In genomic region chr8:123410049-123410587, GRCm38 (mm10) we compare ENCODE assay signal across 8 mouse cellular contexts. TPM values are rescaled to one million over a fixed set of nuclear protein-coding genes. Genes with fewer than 3 reads are reported as not detected.
DNase-seq lines count a peak whose midpoint lies in the region; ATAC-seq and TF ChIP-seq lines count a peak whose summit lies in the region.

No protein-coding gene starts in this region.

- DNase-seq in lung, postnatal 0 days (ENCODE audit: low spot score): peak; percentile 14
- DNase-seq in lung, adult 18-20 months: no peak
- peak; percentile 31 for DNase-seq in adrenal gland, adult 8-10 months
- DNase-seq in embryonic facial prominence, embryonic 14.5 days (ENCODE audit: low spot score): peak; percentile 32
- peak; percentile 47 to 64 for DNase-seq in heart, postnatal 14 days
- DNase-seq in neural tube, embryonic 11.5 days (ENCODE audit: low spot score): peak; percentile 71
- DNase-seq in right cerebral cortex, adult 2 months (ENCODE audit: low spot score in 2 of 2): no peak

- no peak overlapping the region for H3K4me2 ChIP-seq in lung, postnatal 0 days (replicated peaks; ENCODE audit: low read depth, low read length)
- peak overlapping the region; percentile 58; the same call in 1 of the 2 replicates for H3K4me2 ChIP-seq in embryonic facial prominence, embryonic 14.5 days (ENCODE audit: low read depth, low read length)
- peak overlapping the region; percentile 44 for H3K4me2 ChIP-seq in neural tube, embryonic 11.5 days (ENCODE audit: low read depth)

- ATAC-seq in lung, postnatal 0 days: peak; percentile 14
- no peak; the same call in 1 of the 2 replicates for ATAC-seq in embryonic facial prominence, embryonic 14.5 days (ENCODE audit: low read depth)
- no peak for ATAC-seq in neural tube, embryonic 11.5 days (ENCODE audit: insufficient read depth, low FRiP score, low TSS enrichment)
- no peak for ATAC-seq in erythroid progenitor cell, adult 5-6 weeks (replicated peaks; ENCODE audit: low FRiP score, poor library complexity, severe bottlenecking)

- no peak overlapping the region for H3K4me3 ChIP-seq in lung, postnatal 0 days (ENCODE audit: low read depth, low read length)
- no peak overlapping the region for H3K4me3 ChIP-seq in embryonic facial prominence, embryonic 14.5 days (ENCODE audit: low read depth, low read length)
- H3K4me3 ChIP-seq in neural tube, embryonic 11.5 days (ENCODE audit: low read depth, low read length): peak overlapping the region; percentile 71

- H3K27me3 ChIP-seq in lung, postnatal 0 days (replicated peaks; ENCODE audit: insufficient read depth, low read length): peaks cover 32% of the 10 kb centered on the region
- peaks cover 51% of the 10 kb centered on the region for H3K27me3 ChIP-seq in embryonic facial prominence, embryonic 14.5 days (replicated peaks; ENCODE audit: control insufficient read depth, insufficient read depth, low read length)
- H3K27me3 ChIP-seq in neural tube, embryonic 11.5 days (ENCODE audit: control insufficient read depth, insufficient read depth, low read length): peaks cover 7% of the 10 kb centered on the region

- TF ChIP-seq CTCF in lung, postnatal 0 days (IDR thresholded peaks at IDR 0.05): no peak

- 58% methylated on average over 8 of the region's 8 CpGs for WGBS in lung, postnatal 0 days
- WGBS in embryonic facial prominence, embryonic 14.5 days: 50% methylated on average over 8 of the region's 8 CpGs
- 54% methylated on average over 8 of the region's 8 CpGs for WGBS in neural tube, embryonic 11.5 days

- no peak overlapping the region for H3K27ac ChIP-seq in lung, postnatal 0 days (ENCODE audit: low read length)
- no peak overlapping the region; the same call in 1 of the 2 replicates for H3K27ac ChIP-seq in embryonic facial prominence, embryonic 14.5 days (replicated peaks; ENCODE audit: low read depth, low read length)
- H3K27ac ChIP-seq in neural tube, embryonic 11.5 days (ENCODE audit: low read depth, low read length): peak overlapping the region; percentile 95

- H3K9ac ChIP-seq in lung, postnatal 0 days (replicated peaks; ENCODE audit: low read depth): no peak overlapping the region
- H3K9ac ChIP-seq in embryonic facial prominence, embryonic 14.5 days (ENCODE audit: low read depth, low read length): no peak overlapping the region
- peak overlapping the region; percentile 91 for H3K9ac ChIP-seq in neural tube, embryonic 11.5 days (ENCODE audit: low read length)

- TF ChIP-seq EP300 in lung, postnatal 0 days (IDR thresholded peaks at IDR 0.05): no peak

- H3K4me1 ChIP-seq in lung, postnatal 0 days (ENCODE audit: insufficient read depth, low read depth, low read length): no peaks in the 10 kb centered on the region
- peaks cover 9% of the 10 kb centered on the region; the same call in 1 of the 2 replicates for H3K4me1 ChIP-seq in embryonic facial prominence, embryonic 14.5 days (ENCODE audit: control insufficient read depth, insufficient read depth, low read length)
- no peaks in the 10 kb centered on the region; the same call in 1 of the 2 replicates for H3K4me1 ChIP-seq in neural tube, embryonic 11.5 days (ENCODE audit: control insufficient read depth, insufficient read depth, low read length)

- H3K36me3 ChIP-seq in lung, postnatal 0 days (ENCODE audit: insufficient read depth, low read length): no peaks in the 10 kb centered on the region
- no peaks in the 10 kb centered on the region for H3K36me3 ChIP-seq in embryonic facial prominence, embryonic 14.5 days (ENCODE audit: control insufficient read depth, insufficient read depth, low read length)
- no peaks in the 10 kb centered on the region for H3K36me3 ChIP-seq in neural tube, embryonic 11.5 days (ENCODE audit: control insufficient read depth, insufficient read depth, low read length)

- H3K9me3 ChIP-seq in lung, postnatal 0 days (ENCODE audit: low read length): no peaks in the 10 kb centered on the region
- H3K9me3 ChIP-seq in embryonic facial prominence, embryonic 14.5 days (ENCODE audit: control insufficient read depth, low read length): no peaks in the 10 kb centered on the region
- no peaks in the 10 kb centered on the region for H3K9me3 ChIP-seq in neural tube, embryonic 11.5 days (ENCODE audit: control insufficient read depth, low read length)

- intact Hi-C loops in heart, postnatal 14 days (cut with DNase I): no loop called here

RNA-seq across cellular contexts. Expression of gene Tubb3, which starts 1.1 kb away (rescaled TPM):
- polyA plus RNA-seq in lung, postnatal 0 days (2015; fragmentation: Nextera tagmentation; extraction: Ambion mirVana): 0.42 and 0.58 TPM in 2 replicates
- 1 to 10 TPM; 2.9 to 9.7 (median 6.6) TPM for total RNA-seq in adrenal gland, adult 8-10 months (2022)
- polyA plus RNA-seq in embryonic facial prominence, embryonic 14.5 days (2014; fragmentation: Nextera tagmentation; extraction: Ambion mirVana): 81.9 and 99.5 TPM in 2 replicates
- under 1 TPM; 0.61 to 0.67 TPM for total RNA-seq in heart, postnatal 14 days (2021)
- 872 and 1,012 TPM in 2 replicates for polyA plus RNA-seq in neural tube, embryonic 11.5 days (2014; fragmentation: Nextera tagmentation; extraction: Ambion mirVana)
- total RNA-seq in erythroid progenitor cell, adult 5-6 weeks (2015; ENCODE audit: low replicate concordance): not detected in 2 replicates
- not detected in 2 replicates for total RNA-seq in erythroid progenitor cell, adult 5-6 weeks (2017; ENCODE audit: low replicate concordance)

RNA-seq across cellular contexts. Expression of gene Mc1r, which starts 3.2 kb away (rescaled TPM):
- not detected in 2 replicates for polyA plus RNA-seq in lung, postnatal 0 days (2015; fragmentation: Nextera tagmentation; extraction: Ambion mirVana)
- under 1 TPM in 1 of 4 experiments, not detected in 3; 0.13 TPM for total RNA-seq in adrenal gland, adult 8-10 months (2022)
- 0.29 and 0.32 TPM in 2 replicates for polyA plus RNA-seq in embryonic facial prominence, embryonic 14.5 days (2014; fragmentation: Nextera tagmentation; extraction: Ambion mirVana)
- not detected for total RNA-seq in heart, postnatal 14 days (2021)
- 0.20 TPM in 1 of 2 replicates, not detected in the other for polyA plus RNA-seq in neural tube, embryonic 11.5 days (2014; fragmentation: Nextera tagmentation; extraction: Ambion mirVana)
- not detected in 2 replicates for total RNA-seq in erythroid progenitor cell, adult 5-6 weeks (2015; ENCODE audit: low replicate concordance)
- total RNA-seq in erythroid progenitor cell, adult 5-6 weeks (2017; ENCODE audit: low replicate concordance): not detected in 2 replicates

RNA-seq across cellular contexts. Expression of gene Def8, which starts 13.2 kb away (rescaled TPM):
- polyA plus RNA-seq in lung, postnatal 0 days (2015; fragmentation: Nextera tagmentation; extraction: Ambion mirVana): 11.2 and 11.6 TPM in 2 replicates
- total RNA-seq in adrenal gland, adult 8-10 months (2022): 10 to 100 TPM; 27.8 to 40.1 (median 34.2) TPM
- 34.1 and 37.9 TPM in 2 replicates for polyA plus RNA-seq in embryonic facial prominence, embryonic 14.5 days (2014; fragmentation: Nextera tagmentation; extraction: Ambion mirVana)
- total RNA-seq in heart, postnatal 14 days (2021): 10 to 100 TPM; 45.8 to 50.8 TPM
- polyA plus RNA-seq in neural tube, embryonic 11.5 days (2014; fragmentation: Nextera tagmentation; extraction: Ambion mirVana): 36.5 and 41.7 TPM in 2 replicates
- total RNA-seq in erythroid progenitor cell, adult 5-6 weeks (2015; ENCODE audit: low replicate concordance): 8.8 and 15.1 TPM in 2 replicates
- total RNA-seq in erythroid progenitor cell, adult 5-6 weeks (2017; ENCODE audit: low replicate concordance): 3.5 and 8.9 TPM in 2 replicates

RNA-seq across cellular contexts. Expression of gene Tcf25, which starts 36.6 kb away (rescaled TPM):
- polyA plus RNA-seq in lung, postnatal 0 days (2015; fragmentation: Nextera tagmentation; extraction: Ambion mirVana): 133 and 144 TPM in 2 replicates
- total RNA-seq in adrenal gland, adult 8-10 months (2022): 100 to 1,000 TPM; 223 to 301 (median 278) TPM
- 159 and 163 TPM in 2 replicates for polyA plus RNA-seq in embryonic facial prominence, embryonic 14.5 days (2014; fragmentation: Nextera tagmentation; extraction: Ambion mirVana)
- total RNA-seq in heart, postnatal 14 days (2021): 100 to 1,000 TPM; 136 to 149 TPM
- polyA plus RNA-seq in neural tube, embryonic 11.5 days (2014; fragmentation: Nextera tagmentation; extraction: Ambion mirVana): 211 and 217 TPM in 2 replicates
- total RNA-seq in erythroid progenitor cell, adult 5-6 weeks (2015; ENCODE audit: low replicate concordance): 36.4 and 48.6 TPM in 2 replicates
- 27.2 and 70.3 TPM in 2 replicates for total RNA-seq in erythroid progenitor cell, adult 5-6 weeks (2017; ENCODE audit: low replicate concordance)

Comparison
In these comparisons a context has a peak if more than half of its experiments do, and no peak if none do; other contexts are left out.
1. DNase-seq: peak in lung, postnatal 0 days (single experiment), adrenal gland, adult 8-10 months (single experiment), embryonic facial prominence, embryonic 14.5 days (single experiment), heart, postnatal 14 days (2 of 2) and neural tube, embryonic 11.5 days (single experiment); none in lung, adult 18-20 months (0 of 2) and right cerebral cortex, adult 2 months (0 of 2).